Mouse (Mus musculus): ENCODE data around the gene Gpr161.

DNA sequence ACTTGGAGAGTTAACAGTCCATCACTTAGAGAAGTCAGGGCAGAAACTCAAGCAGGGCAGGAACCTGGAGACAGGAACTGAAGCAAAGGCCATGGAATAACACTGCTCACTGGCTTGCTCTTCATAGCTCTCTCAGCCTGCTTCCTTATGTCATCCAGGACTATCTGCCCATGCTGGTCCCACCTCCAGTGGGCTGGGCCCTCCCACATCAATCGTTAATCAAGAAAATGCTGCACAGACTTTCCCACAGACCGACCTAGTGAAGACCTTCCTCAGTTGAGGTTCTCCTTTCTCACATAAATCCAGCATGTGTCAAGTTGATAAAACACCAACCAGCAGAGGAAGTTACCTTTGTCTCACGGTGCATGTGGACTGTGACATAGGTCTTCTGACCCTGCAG lies 5.5 kb downstream of the Gpr161 start:
- TF ChIP-seq CTCF (conservative IDR thresholded peaks at IDR 0.05; ENCODE audit: insufficient read depth, insufficient read length, low read depth, low read length) = no peak
- no peak for TF ChIP-seq POLR2A (IDR thresholded peaks at IDR 0.05; ENCODE audit: low read depth, low read length)
